Mouse (Mus musculus): ENCODE results near the gene Tnrc6c. TPM values are rescaled to one million over a fixed set of nuclear protein-coding genes. Genes with fewer than 3 reads are reported as not detected.
A peak's percentile ranks its signal among the peaks of the same experiment; 100 is the strongest.

Gene Tnrc6c
- polyA plus RNA-seq, 1 experiment from 2014 or later, result 24.3 TPM

DNA sequence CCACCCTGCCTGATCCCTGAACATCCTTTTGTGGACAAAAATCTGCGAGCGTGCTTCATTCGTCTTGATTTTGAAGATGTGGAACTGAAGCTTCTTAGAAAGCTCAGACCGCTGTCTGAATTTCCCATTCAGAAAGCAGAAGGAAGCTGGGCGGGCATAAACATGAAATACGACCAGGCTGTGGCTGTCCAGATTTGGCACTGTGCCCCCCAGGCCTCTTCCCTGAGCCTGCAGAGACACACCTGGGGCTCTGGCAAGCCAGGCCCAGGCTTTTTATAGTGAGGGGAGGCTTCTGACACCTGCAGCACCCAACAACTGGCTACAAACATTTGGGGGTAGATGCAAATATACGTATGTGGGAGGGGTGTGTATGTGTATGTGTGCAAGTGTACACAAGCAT lies 35.3 kb upstream of the Tnrc6c start:
- Histone ChIP-seq H3K36me3 (no peaks in the 10 kb centered on the region), H3K4me2 (replicated peaks) (0 out of 2 replicates have a peak overlapping the region, but pooled peaks have one; percentile 11), H3K27me3 (peaks cover 45% of the 10 kb centered on the region), H3K4me3 (no peak overlapping the region), H3K27ac (replicated peaks) (peak overlapping the region; percentile 58), H3K9ac (replicated peaks) (no peak overlapping the region), H3K9me3 (no peaks in the 10 kb centered on the region), H3K4me1 (peaks cover 21% of the 10 kb centered on the region)
- ATAC-seq (ENCODE audit: low FRiP score, low read depth), result no peak
- WGBS, result 79% methylated on average over 7 of the region's 7 CpGs

DNA sequence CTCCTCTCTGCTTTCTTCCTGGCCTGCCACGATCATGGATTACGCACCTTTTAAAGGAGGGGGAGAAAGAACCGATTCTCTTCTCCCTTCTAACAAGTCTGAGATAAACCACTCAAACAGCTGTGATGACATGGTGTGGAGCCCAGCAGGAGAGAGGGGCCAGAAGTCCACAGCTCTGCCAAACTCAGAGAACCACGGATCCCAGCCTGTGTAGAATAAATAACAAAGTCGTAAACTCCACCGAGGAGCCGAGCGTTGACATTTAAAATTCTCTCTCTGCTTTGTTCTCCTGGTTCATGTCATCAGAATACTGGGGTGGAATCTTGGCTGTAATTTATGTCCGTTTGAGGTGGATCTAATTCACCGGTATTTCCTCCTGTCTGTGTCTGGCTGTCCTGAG lies 34.5 kb upstream of the Tnrc6c start:
- WGBS, result 60% methylated on average over 10 of the region's 10 CpGs
- Histone ChIP-seq H3K27me3 (peaks cover 38% of the 10 kb centered on the region), H3K27ac (replicated peaks) (no peak overlapping the region)

GRCm38 (mm10) chr11:117625196-117625595 lies 28.9 kb upstream of the Tnrc6c start:
- H3K27ac ChIP-seq (replicated peaks), result no peak overlapping the region
- H3K4me2 ChIP-seq (replicated peaks), result no peak overlapping the region
- no peak overlapping the region for H3K4me3 ChIP-seq
- H3K4me1 ChIP-seq, result peaks cover 26% of the 10 kb centered on the region
- H3K27me3 ChIP-seq, result peaks cover 25% of the 10 kb centered on the region
- WGBS, result 83% methylated on average over 4 of the region's 4 CpGs
- H3K9ac ChIP-seq (replicated peaks), result no peak overlapping the region
- H3K36me3 ChIP-seq, result no peaks in the 10 kb centered on the region
- no peak for ATAC-seq (ENCODE audit: low FRiP score, low read depth)
- H3K9me3 ChIP-seq, result no peaks in the 10 kb centered on the region

More for the DNA sequence above, 34.5 kb upstream of the Tnrc6c start:
- Histone ChIP-seq H3K4me2 (replicated peaks) (no peak overlapping the region), H3K36me3 (no peaks in the 10 kb centered on the region), H3K4me1 (peaks cover 21% of the 10 kb centered on the region), H3K9ac (replicated peaks) (no peak overlapping the region), H3K4me3 (no peak overlapping the region), H3K9me3 (no peaks in the 10 kb centered on the region)
- no peak for ATAC-seq (ENCODE audit: low FRiP score, low read depth)

DNA sequence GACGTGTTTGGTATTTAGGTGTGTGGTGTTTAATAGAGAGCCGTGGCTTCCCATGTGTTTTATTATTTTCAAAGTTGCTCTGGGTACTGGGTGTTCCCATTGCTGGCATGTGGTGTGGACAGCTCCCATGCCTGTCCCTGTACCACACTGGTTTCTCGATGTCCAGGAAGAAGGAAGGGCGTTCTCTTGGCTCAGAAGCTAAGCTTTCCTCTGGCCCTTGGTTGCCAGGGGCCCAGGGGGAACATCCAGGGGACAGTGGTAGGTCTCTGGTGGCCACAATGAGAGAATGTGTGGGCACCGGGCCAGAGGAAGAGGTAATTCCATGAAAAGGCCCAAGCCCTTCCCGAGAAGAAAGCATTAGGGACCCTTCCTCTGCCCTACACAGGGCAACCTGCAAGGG lies 27.5 kb upstream of the Tnrc6c start:
- 59% methylated on average over 6 of the region's 6 CpGs for WGBS
- Histone ChIP-seq H3K27ac (replicated peaks) (no peak overlapping the region), H3K27me3 (peaks cover 25% of the 10 kb centered on the region), H3K4me2 (replicated peaks) (no peak overlapping the region), H3K9me3 (no peaks in the 10 kb centered on the region), H3K4me3 (no peak overlapping the region), H3K36me3 (no peaks in the 10 kb centered on the region), H3K4me1 (peaks cover 26% of the 10 kb centered on the region), H3K9ac (replicated peaks) (no peak overlapping the region)
- no peak for ATAC-seq (ENCODE audit: low FRiP score, low read depth)

DNA sequence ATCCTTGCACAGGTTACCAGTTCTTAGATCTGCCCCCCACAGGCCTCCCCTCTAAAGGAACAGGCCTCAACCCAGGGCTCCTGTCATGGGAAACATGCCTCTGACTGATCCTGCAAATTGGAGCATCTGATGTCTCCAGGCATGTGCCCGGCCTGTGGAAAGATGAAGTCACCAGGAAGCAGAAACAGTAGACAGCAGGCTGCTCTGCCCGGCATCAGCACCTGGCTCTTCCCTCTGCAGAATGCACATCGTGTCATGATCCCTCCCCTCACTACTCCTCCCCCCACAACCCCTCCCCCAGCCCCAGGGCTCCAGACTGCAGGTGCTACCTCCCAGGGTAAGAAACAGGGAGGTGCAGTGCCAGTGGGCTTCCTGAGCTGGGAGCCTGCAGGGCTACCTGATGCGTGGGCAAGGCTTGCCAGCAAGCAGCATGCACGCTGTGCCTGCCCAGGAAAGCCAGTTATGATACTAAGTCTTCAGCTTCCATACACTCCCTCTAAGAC lies 27.0 kb upstream of the Tnrc6c start:
- no peaks in the 10 kb centered on the region for H3K36me3 ChIP-seq
- ATAC-seq (ENCODE audit: low FRiP score, low read depth), result no peak
- peaks cover 28% of the 10 kb centered on the region for H3K27me3 ChIP-seq
- H3K27ac ChIP-seq (replicated peaks), result 0 out of 2 replicates have a peak overlapping the region, but pooled peaks have one; percentile 7
- no peaks in the 10 kb centered on the region for H3K9me3 ChIP-seq
- no peak overlapping the region for H3K4me2 ChIP-seq (replicated peaks)
- no peak overlapping the region for H3K4me3 ChIP-seq
- 11% methylated on average over 5 of the region's 5 CpGs for WGBS
- H3K4me1 ChIP-seq, result peaks cover 26% of the 10 kb centered on the region
- H3K9ac ChIP-seq (replicated peaks), result no peak overlapping the region

DNA sequence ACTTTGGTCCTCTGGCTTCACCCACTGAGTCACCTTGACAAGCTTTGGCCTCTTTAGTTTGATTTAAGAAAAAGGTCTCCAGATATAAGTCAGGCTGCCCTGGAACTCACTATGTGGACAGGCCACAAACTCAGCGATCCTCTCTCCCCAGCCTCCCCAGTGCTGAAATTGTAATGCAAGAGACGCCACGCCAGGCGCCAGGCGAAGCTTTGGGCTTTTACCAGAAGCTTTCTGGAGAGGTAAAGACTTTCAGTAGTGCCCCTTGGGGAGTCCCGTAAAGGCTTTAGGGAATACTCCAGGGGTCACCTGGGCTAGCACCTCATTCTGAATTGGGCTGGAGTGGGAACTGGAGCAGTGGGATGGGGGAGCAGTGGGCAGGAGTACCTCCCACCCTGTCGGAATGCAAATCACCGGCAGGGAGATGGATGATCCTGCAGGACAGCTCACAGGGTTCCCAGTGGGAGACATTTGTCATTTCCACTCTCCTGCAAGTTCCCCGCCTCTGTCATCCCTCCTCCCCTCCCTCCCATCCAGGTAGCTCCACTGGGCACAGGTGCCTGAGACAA lies 26.3 kb upstream of the Tnrc6c start:
- ATAC-seq (ENCODE audit: low FRiP score, low read depth), result no peak; the same call in 1 of the 2 replicates
- Histone ChIP-seq H3K9ac (replicated peaks) (peak overlapping the region; percentile 17; the same call in 1 of the 2 replicates), H3K27me3 (peaks cover 28% of the 10 kb centered on the region), H3K4me1 (peaks cover 26% of the 10 kb centered on the region), H3K4me3 (no peak overlapping the region), H3K36me3 (no peaks in the 10 kb centered on the region), H3K27ac (replicated peaks) (peak overlapping the region; percentile 74), H3K4me2 (replicated peaks) (0 out of 2 replicates have a peak overlapping the region, but pooled peaks have one; percentile 10), H3K9me3 (no peaks in the 10 kb centered on the region)
- 14% methylated on average over 9 of the region's 9 CpGs for WGBS

DNA sequence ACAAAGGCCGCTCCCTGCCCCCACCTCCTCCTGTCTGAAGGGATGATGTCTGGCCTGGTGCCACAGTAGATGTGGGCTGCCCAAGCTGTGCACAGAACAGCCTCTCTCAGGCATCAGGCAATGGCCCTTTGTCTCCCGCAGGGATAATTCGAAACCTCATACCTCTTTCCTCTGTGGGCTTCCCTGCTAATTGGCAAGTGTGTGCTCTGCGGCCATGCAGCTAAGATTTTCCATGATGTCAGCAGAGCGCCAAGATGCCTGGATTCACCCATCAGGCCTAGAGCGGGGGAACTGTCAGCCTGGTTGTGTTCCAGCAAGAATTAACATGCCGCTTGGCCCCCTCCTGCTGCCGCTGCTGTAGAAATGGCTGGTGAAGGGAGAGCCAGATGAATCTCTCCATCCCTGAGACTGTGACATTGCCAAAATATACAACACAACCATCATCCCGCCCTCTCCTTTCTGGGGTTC lies 25.7 kb upstream of the Tnrc6c start:
- Histone ChIP-seq H3K9me3 (no peaks in the 10 kb centered on the region), H3K27me3 (peaks cover 28% of the 10 kb centered on the region), H3K9ac (replicated peaks) (peak overlapping the region; percentile 17; the same call in 1 of the 2 replicates), H3K27ac (replicated peaks) (peak overlapping the region; percentile 74), H3K4me2 (replicated peaks) (0 out of 2 replicates have a peak overlapping the region, but pooled peaks have one; percentile 10), H3K4me1 (peaks cover 26% of the 10 kb centered on the region), H3K36me3 (no peaks in the 10 kb centered on the region), H3K4me3 (no peak overlapping the region)
- peak; percentile 38; the same call in 1 of the 2 replicates for ATAC-seq (ENCODE audit: low FRiP score, low read depth)
- 14% methylated on average over 9 of the region's 9 CpGs for WGBS

DNA sequence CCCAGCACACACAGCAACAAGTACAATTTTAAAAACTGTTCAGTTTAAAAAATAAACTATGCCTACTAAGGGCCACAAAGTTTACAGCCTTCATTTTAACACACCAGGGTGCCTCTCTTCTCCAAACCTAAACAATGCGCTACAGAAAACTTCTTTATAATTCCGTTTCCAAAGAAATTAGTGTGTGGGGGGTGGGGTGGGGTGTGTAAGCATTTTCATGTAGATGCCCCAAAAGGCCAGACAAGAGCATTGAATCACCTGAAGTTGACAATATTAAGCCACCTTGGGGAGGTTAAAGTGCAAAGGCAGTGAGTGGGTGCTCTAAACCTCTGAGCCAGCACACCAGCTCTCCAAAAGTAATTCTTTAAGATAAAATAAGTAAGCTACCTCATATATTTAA lies 24.2 kb upstream of the Tnrc6c start:
- Histone ChIP-seq H3K27me3 (peaks cover 28% of the 10 kb centered on the region), H3K4me1 (peaks cover 26% of the 10 kb centered on the region), H3K9ac (replicated peaks) (no peak overlapping the region), H3K36me3 (no peaks in the 10 kb centered on the region), H3K9me3 (no peaks in the 10 kb centered on the region), H3K27ac (replicated peaks) (no peak overlapping the region), H3K4me2 (replicated peaks) (no peak overlapping the region), H3K4me3 (no peak overlapping the region)
- whole genome bisulfite sequencing, result 75% methylated on average over 2 of the region's 2 CpGs
- ATAC-seq (ENCODE audit: low FRiP score, low read depth), result no peak

GRCm38 (mm10) chr11:117630868-117631565 lies 23.1 kb upstream of the Tnrc6c start:
- H3K4me3 ChIP-seq, result no peak overlapping the region
- WGBS, result 90% methylated on average over 10 of the region's 11 CpGs
- no peaks in the 10 kb centered on the region for H3K9me3 ChIP-seq

GRCm38 (mm10) chr11:117633310-117633709 lies 20.8 kb upstream of the Tnrc6c start:
- no peak for ATAC-seq (ENCODE audit: low FRiP score, low read depth)
- Histone ChIP-seq H3K4me3 (no peak overlapping the region), H3K4me1 (peaks cover 19% of the 10 kb centered on the region), H3K27ac (replicated peaks) (no peak overlapping the region), H3K9me3 (no peaks in the 10 kb centered on the region), H3K27me3 (peaks cover 9% of the 10 kb centered on the region; the same call in 1 of the 2 replicates), H3K36me3 (no peaks in the 10 kb centered on the region), H3K9ac (replicated peaks) (no peak overlapping the region), H3K4me2 (replicated peaks) (no peak overlapping the region)
- WGBS, result 89% methylated on average over 3 of the region's 3 CpGs

More at GRCm38 (mm10) chr11:117630868-117631565, 23.1 kb upstream of the Tnrc6c start:
- no peaks in the 10 kb centered on the region for H3K36me3 ChIP-seq
- no peak overlapping the region for H3K4me2 ChIP-seq (replicated peaks)
- peaks cover 28% of the 10 kb centered on the region for H3K4me1 ChIP-seq
- peaks cover 28% of the 10 kb centered on the region for H3K27me3 ChIP-seq
- no peak overlapping the region for H3K9ac ChIP-seq (replicated peaks)
- ATAC-seq (ENCODE audit: low FRiP score, low read depth), result no peak
- no peak overlapping the region for H3K27ac ChIP-seq (replicated peaks)

GRCm38 (mm10) chr11:117638386-117638785 lies 15.7 kb upstream of the Tnrc6c start:
- peak overlapping the region; percentile 44 for H3K27ac ChIP-seq (replicated peaks)
- WGBS, result 33% methylated on average over 7 of the region's 7 CpGs

GRCm38 (mm10) chr11:117638809-117639208 lies 15.3 kb upstream of the Tnrc6c start:
- ATAC-seq (ENCODE audit: low FRiP score, low read depth), result no peak
- H3K9ac ChIP-seq (replicated peaks), result no peak overlapping the region
- peak overlapping the region; percentile 44 for H3K27ac ChIP-seq (replicated peaks)
- H3K27me3 ChIP-seq, result peaks cover 11% of the 10 kb centered on the region; the same call in 1 of the 2 replicates
- peaks cover 22% of the 10 kb centered on the region; the same call in 1 of the 2 replicates for H3K4me1 ChIP-seq
- no peaks in the 10 kb centered on the region for H3K36me3 ChIP-seq
- no peak overlapping the region for H3K4me3 ChIP-seq
- H3K9me3 ChIP-seq, result no peaks in the 10 kb centered on the region
- WGBS, result 67% methylated on average over 11 of the region's 11 CpGs
- no peak overlapping the region for H3K4me2 ChIP-seq (replicated peaks)

More at GRCm38 (mm10) chr11:117638386-117638785, 15.7 kb upstream of the Tnrc6c start:
- Histone ChIP-seq H3K9me3 (no peaks in the 10 kb centered on the region), H3K4me1 (peaks cover 22% of the 10 kb centered on the region; the same call in 1 of the 2 replicates), H3K36me3 (no peaks in the 10 kb centered on the region), H3K27me3 (peaks cover 8% of the 10 kb centered on the region; the same call in 1 of the 2 replicates), H3K4me2 (replicated peaks) (no peak overlapping the region), H3K9ac (replicated peaks) (no peak overlapping the region), H3K4me3 (no peak overlapping the region)
- no peak for ATAC-seq (ENCODE audit: low FRiP score, low read depth)

All from midbrain, embryonic 12.5 days (tissue).